Mouse (Mus musculus): ENCODE results near the gene Cpt2.

The Cpt2 gene

DNA sequence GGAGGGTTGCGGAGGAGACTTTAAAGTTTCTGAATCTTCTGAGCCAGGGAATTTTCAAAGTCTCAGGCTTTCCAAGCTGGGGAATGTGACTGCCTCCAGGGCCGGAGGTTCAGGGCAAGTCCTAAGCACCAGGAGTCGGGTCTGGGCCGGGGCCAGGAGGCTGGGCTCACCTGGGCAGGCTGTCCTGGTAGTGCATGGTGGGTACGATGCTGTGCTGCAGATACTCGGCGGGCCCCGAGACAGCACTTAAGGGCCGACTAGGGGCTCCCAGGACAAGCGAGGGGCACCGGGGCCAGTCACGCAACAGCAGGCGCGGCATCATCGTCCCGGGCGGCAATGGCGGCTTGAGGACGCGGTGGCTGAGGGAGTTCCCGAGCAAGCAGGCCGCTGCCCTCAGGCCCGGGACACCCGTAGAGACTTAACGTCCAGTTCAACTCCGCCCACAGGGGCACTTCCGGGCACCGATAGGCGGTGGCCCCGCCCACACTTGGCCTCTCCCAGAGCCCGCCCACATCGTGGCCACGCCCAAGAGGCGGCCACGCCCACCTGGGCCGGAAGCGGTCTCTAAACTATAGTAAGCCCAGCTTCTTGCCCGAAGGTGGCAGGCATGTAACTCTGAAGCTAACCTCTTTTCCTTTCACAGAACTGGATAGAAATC is at the start of gene Cpt2:
Gene Cpt2, minus strand, starts transcription at position 466 of the 658 bp plus-strand sequence.
- peak; percentile 74 for DNase-seq

DNA sequence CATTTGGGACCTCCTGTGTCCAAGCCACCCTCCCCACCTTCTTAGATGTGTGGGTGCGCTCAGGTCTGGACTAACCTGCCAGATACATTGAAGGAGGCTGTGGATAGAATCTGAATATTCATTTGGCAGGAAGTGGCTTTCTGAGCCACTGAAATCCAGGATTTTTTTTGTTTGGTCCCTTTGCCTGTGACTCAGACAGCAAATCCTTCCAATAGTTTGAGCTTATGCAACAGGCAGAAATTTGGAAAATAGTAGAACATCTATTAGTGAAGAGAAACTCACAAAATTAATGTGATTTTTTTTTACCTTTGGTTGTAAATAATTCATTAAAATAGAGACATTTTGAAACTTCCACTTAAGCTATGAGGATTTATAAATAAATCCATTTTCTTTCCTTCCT is 47.8 kb upstream of the Cpt2 start:
- DNase-seq = no peak

DNA sequence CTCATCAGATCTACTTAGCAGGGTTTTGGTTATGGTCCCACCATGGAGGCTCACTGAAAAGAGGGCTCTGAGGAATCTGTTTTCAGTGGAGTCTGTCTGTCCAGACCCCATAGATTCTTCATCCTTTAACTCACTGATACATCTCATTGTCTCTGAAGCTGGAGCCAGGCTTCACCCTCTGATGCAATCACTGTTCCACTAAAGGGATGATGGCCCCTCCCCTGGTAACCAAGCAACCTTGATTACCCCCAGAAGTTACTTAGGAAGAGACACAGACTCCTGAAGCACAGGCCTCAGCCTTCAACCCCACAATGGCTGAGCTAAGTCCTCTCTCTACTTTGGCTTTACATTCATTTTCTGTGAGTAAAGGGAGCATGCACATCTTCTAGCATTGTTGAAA is 46.4 kb upstream of the Cpt2 start:
- no peak for DNase-seq

DNA sequence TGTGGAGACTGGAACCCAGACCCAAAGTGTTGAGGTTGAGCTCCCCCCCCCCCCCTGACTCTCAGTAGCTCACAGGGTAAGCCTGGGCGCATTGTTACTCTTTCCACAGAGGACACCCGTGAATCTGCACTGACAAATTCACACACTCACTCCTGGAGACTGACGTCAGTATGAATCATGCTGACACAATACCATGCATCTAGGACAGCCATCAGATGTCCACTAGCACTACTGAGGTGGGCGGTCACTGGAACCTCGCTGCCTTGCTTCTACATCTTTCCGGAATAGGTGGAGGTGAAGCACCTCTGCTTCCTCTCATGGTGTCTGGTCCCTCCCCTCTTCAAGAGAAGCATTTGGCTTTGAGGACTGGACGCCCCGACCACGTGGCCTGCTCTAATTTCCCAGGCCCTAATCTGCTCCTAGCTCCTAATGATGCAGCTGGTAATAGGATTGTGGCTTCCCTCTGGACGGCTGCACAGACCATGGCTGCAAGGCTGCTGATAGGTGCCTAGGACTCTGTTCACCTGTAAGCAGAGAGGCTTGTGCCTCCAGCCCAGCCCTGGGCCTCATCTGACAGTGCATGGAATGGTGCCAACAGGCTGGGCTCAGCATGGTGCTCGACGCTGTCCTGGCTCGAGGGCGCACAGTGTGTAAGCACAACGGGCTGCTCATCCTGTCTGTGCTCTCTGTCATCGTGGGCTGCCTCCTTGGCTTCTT is 44.7 kb upstream of the Cpt2 start, which contains the start of gene Slc1a7:
Gene Slc1a7, plus strand, starts transcription at position 367 of the 717 bp plus-strand sequence.
- no peak for DNase-seq

DNA sequence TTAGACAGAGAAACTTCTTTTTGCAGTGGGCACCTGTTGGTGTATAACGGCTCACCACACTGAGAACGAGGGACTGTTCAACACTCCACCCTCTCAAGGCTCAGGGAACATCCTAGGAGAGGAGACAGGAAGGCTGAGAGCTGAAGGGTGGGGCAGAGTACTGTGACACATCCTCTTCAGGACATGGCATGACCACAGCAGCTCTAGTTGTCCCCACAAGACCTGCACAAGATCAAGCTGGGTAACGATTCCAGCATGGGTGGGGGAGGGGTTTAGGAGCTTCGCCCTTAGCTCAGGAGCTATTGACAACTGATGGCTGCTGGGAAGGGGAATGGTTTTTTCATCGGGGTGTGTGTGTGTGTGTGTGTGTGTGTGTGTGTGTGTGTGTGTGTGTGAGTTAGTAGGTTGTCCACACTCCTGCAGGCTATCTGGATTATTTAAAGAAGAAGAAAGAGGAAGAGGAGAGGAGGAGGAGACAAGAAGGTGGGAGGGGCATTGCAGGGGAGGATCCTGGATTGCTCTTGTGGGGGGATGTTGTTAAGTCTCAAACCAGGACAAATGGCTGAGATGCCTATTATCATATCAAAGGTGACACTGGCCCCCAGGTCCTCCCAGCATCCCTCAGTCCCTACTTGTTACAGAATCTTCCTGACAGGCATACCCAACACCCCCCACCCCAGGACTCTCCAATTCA is 43.2 kb upstream of the Cpt2 start:
- no peak for DNase-seq

DNA sequence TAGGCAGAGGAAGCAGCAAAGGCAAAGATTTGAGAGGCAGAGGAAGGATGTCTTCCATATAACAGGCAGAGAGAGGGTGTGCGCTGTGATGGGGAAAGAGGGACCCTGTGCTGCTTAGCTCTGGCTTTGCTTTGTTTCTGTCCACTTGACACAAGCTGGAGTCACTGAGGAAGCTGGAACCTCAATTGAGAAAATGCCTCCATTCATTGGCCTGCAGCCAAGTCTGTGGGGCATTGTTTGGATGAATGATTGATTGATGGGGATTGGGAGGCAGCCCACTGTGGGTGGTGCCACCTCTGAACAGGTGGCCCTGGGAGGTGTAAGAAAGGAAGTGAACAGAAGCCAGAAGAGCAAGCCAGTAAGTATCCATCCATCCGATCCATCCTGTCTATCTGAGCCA is 39.4 kb upstream of the Cpt2 start:
- DNase-seq = no peak

DNA sequence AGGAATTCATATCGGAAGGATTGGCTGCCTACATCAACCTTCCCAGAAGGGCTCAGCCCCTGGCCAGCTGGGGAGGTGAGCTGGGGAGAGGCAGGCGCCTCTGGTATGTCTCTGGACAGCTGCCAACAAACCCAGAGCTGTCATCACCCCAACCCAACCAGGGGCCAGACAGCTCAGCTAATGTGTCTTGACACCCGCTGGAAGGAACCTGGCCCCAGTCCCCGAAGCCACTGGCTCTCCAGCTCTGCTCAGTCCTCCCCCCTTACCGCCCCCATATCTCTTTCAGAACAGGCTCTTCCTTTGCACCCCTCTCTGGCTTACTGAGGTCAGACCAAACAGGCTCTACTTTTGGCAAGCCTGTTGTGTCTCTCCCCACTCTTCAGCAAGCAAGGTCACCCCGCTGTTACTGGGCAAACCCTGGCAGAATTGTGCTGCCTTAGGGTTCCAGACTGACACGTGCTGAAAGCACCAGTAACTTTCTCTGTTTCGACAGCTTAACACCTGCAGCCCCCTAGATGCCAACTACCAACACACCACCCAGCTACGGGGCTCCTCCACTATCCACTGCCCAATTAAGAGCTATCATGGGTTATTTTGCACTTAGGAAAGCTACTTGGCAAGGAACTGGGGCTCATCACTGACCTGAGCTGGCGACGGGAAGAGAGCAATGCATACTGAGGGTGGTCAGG is 38.8 kb upstream of the Cpt2 start:
- DNase-seq = no peak

DNA sequence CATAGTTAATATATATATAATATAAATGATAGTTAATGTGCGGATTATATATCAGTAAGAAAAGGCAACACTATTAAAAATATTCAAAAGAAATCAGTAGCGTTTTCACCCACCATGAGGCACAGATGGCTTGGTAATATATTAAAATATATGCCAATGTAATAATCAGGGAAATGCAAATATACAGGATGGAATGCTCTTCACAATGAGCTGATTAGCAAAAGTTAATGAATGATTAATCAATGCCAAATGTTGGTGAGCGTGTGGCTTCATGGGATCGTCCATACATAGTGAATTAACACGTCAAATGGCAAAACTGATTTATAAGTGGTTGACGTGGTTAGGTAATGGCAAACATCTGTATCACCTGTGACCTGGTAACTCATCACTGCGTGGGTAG is 35.1 kb upstream of the Cpt2 start:
- DNase-seq = no peak

DNA sequence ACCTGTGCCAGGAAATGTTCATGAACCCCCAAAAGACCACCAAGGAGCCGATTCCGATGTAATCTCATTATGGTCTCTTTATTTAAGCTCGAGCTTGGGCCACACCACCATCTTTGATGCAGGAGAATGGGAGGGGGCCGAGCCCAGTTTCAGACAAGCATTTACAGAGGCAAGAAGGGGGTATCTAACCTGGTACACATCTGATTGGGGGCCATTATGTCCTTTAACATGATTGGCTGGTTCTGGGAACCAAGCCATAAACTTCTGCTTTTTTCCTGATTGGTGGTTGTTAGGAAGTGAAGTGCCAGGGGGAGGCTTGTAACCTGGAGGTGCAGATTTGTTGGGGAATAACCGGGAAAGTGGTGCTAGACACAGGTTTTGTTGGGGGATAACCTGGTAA is 32.3 kb upstream of the Cpt2 start:
- DNase-seq = no peak

DNA sequence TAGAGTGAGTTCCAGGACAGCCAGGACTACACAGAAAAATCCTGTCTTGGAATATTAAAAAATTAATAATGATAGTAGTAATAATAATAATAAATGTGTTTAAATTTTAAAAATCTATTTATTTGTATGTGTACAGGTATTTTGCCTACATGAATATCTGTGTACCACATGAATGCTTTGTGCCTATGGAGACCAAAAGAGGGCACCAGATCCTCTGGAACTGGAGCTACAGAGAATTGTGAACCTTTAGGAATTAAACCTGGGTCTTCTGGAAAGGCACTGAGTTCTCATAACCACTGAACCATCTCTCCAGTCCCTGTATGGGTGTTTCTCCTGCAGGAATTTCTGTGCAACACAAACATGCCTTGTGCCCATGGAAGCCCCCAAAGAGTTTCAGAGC is 29.4 kb upstream of the Cpt2 start:
- DNase-seq = no peak

DNA sequence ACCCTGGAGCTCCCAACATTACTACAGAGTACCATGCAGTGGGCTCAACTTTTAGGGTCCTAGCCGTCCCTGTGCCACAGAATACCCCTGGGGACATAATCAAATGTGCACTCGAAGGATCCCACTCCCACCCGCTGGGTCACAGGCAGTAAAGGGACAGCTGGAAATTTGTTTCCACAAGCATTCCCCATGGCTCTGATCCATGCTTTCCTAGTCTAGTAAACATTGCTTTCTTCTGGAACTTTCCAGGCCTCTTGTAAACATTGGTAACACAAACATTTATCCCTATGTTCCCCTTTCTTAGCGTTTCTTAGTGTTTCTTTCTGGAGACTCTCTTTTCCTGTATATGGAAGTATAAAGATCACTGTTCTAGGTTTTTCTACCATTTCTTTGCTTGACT is 26.5 kb upstream of the Cpt2 start:
- no peak for DNase-seq

DNA sequence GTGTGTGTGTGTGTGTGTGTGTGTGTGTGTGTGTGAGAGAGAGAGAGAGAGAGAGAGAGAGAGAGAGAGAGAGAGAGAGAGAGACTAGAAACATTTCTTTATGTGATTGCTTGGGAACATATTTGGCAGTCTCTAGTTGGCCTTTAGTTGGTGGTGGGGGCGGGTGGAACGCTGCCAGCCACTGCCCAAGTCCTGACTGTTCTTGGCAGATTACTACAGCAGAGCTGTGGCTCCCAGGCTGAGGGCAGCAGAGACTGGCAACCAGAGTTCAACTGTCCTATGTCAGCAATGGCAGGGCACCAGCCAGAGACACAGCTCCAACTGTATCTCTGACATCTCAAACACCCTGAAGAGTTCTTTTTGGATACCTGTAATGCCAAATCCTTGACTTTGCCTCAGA is 20.7 kb upstream of the Cpt2 start:
- DNase-seq = peak; percentile 21

DNA sequence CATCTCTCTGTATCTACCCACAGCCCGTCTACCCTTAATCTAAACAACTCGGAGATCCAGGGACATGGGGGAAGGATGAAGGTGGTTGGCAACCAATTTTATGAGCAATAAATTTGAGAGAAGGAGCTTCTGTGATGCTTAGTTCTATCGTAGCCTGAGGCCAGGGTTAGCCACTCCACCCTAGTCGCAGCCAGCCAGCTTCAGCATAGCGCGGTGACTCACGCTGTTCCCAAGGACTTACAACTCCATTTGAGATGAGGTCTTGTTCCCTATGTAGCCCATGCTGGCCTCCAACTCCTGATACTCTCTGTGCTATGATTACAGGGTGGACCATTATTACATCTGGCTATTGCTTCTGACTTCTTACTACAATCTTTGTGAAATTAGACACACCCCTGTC is 19.3 kb upstream of the Cpt2 start:
- DNase-seq = no peak

DNA sequence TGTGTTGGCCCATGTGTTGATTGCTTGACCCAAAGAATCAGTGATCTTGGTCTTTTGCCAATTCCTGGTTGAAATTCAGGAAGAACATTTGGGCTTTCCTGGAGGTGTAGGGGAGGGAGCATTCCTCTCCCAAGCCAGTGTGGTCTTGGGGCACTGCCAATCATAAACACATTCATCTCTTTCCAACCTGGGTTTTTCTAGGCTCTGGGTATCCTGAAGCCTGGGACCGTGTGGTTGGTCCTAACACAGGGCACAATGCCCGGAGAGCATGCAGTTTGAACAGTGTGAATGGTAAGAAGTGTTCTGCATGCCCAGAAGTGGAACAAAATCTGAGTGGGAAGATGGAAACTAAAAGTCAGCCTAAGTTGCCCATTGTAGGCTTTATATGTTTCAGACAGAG is 14.7 kb upstream of the Cpt2 start:
- peak; percentile 17 for DNase-seq

DNA sequence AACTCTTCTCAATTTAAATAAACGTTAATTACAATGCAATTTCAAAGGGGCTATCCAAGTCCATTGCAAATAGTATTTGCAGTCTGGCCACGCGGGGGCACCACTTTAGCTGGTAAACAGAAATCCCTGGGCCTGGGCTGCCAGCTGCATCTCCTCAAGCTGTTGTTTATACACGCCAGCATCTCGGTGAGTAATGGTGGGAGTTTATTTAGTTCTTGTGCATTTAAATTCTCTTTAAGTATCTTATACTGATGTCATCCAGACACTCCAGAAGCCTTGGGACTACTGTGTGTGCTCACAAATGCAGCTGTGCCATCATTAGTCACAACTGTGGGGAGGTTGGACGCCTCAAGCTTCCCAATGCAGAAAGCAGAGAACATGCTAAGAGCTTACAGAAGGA is 13.9 kb upstream of the Cpt2 start:
- peak; percentile 80 for DNase-seq

DNA sequence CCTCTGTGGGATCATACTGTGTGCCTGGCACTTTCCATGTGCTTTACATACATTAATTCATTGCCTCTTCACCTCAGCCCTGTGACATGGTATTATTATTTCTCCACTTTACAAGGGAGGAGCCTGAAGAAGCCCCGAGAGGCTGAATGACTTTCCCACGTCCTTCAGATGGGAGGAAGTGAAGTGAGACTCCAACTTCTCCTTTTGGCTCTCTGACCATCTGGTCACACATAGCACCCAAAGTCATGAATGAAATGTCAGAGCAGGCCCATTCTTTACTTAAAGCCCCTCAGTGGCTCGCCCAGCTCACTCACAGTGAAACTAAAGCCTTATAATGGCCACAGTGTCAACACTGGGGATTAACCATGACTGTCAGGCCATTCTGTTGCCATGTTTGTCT is 11.8 kb upstream of the Cpt2 start:
- DNase-seq = no peak

DNA sequence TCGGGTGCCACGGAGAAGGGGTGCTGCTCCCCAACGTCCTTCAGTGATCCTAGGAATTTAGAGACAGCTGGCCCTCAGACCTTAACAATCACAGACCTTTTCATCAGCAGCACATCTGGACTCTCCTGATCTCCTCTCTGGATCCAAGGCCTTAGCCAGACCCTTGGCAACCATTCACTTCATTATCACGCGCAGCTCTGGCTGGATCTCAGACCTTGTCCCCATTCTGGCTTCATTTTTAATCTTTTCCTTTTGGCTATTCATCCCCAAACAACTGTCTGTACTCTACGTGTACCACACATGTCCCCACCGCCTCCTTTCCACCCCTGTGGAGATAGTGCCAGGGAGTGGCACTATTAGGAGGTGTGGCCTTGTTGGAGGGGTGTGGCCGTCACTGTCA is 9.8 kb upstream of the Cpt2 start:
- no peak for DNase-seq

DNA sequence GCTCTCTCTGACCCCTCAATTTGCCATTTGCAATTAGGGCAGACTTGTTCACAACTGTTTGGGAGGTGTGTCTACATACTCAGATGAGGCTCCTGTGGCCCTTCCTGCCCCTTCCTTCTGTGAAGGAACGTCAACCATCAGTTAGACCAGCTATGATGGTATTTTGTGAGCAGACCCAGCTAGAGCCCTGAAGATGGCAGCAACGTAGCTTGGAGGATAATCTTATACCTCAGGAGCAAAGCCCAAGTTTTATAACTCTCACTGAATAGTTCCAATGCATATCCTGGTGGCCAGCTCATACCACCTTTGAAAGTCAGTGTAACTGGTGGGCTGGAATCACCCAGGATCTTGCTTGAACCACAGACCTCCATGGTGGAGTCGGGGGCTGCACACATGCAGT is 8.0 kb upstream of the Cpt2 start:
- no peak for DNase-seq

DNA sequence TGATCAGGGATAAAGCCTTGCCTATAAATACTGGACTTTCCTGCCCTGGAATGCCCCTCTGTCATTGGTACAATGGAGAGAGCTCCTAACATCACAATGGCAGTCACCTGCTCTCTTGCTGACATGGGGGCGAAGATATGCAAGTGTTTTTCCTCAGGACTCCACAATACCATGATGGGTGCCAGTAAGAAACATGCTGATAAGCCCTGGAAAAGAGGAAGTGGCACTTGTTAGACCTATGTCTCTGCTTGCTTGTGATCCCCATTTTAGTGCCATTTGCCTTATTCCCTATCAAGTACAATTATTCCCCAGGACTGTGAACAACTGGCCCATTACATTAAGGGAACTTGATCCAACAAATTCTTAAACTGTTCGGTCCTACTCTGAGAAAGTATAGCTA is 5.3 kb upstream of the Cpt2 start:
- DNase-seq = no peak

DNA sequence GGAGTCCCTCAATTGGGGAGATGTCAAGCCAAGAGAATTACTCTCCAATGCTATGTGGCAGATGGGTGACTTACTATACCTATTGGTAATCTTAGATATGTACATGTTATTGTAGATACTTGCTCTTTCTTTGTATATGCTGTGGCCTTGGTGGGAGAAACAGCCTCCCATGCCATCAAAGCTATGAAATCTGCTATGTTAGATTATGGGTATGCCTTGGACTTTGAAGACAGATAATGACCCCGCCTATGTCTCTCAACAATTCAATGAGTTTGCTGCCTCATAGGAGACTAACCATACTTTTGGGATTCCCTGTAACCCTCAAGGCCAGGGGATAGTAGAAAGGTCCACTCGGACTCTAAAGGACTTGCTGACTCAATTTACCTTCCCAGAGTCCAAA is 4.9 kb upstream of the Cpt2 start:
- no peak for DNase-seq

DNA sequence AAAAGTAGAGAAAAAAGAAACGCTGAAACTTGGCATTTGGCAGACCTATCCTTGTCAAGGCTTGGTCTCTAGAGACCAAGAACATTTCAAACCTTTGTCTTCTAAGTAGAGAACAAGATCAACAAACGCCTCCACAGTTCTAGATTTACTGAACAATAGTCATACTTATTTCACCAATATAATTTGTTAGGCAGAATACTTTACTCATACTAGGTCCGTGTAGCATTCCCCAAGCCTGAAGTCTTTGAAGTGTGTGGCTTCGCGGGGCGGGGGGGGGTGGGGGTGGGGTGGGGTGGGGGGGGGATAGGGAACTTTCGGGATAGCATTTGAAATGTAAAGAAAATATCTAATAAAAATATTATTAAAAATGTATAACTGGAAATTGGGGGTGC is 389 bp upstream of the Cpt2 start:
- DNase-seq = no peak

DNA sequence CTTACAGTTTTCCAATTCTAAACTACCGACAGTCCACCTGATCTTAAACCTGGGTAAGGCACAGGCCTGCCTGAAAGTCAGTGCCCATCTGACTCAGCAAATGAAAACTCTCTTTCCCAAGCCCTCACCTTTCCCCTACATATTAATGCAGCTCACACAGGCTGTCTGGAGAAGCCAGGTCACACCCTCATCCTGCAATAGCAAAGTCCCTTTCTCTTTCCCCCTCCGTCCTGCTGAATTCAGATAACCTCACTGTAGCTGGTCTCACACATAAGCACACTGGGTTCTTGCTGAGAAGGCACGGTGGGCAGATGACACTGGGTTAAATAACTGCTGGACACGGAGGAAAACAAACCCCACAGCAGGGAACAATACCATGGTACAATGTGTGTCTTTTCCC is 1.5 kb downstream of the Cpt2 start:
- DNase-seq = no peak

DNA sequence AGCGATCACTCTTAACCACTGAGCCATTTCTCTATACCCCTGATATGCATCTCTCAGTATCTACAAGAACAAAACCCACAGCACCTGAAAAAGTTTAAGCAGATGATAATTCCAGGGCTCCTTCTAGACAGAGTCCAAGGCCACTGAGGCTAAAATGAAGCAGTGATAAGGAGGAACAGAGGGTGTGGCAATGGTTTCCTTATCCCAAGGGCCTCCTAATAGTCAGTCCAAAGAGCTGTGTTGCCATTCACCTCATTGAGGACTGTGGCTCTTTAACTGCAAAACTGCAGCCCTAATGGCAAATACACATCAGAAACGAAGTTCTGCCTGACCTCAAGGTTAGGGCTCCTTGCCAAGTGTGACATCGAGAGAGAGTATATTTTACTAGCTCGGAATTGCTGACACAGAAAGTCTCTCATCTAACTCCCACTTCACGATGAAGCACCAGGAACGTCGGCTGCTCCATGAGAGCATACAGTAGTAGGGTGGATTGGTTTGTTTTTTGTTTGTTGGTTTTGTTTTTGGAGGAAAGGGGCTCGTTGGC is 2.2 kb downstream of the Cpt2 start:
- DNase-seq = no peak

Data from right cerebral cortex, postnatal 4 days (tissue).